Mouse (Mus musculus): ENCODE data around the gene Pgp. TPM values are rescaled to one million over a fixed set of nuclear protein-coding genes. Genes with fewer than 3 reads are reported as not detected.

Pgp gene
- 40.9 and 49.4 TPM in 2 replicates for polyA plus RNA-seq (2012)

DNA sequence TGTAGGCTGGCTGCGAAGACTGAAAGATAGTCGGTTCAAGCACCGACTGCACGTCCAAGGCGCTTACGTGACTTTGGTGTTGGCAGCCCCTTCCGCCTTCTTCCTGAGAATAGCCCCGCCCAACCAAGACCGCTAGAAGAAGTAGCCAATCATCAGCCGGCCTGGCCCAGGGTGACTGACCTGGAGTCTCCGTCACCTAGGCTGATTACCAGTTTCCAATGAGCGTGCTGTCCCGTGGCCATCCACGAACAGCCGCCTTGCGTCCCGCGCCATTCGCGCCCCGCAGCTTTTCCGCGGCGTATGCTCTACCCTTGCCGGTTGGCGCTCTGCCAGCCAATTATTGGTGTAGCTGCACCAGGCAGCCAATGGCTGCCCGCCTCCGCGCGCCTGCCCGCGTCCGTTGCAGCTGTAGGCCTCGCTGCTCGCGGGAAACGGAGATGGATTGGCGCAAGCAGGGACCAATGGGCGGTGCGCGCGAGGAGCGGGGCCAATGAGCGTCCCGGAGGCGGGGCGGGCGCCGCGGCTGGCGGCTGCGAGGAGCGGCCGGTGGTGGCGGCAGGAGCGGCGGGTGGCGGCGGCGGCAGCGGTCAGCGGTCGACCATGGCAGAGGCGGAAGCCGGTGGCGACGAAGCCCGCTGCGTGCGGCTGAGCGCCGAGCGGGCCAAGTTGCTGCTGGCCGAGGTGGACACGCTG is at the start of gene Pgp, which contains the start of gene E4f1:
TSS of gene Pgp (plus strand) at position 483 of the 693 bp plus-strand sequence.
TSS of gene E4f1 (minus strand) at position 404 of the 693 bp plus-strand sequence.

DNA sequence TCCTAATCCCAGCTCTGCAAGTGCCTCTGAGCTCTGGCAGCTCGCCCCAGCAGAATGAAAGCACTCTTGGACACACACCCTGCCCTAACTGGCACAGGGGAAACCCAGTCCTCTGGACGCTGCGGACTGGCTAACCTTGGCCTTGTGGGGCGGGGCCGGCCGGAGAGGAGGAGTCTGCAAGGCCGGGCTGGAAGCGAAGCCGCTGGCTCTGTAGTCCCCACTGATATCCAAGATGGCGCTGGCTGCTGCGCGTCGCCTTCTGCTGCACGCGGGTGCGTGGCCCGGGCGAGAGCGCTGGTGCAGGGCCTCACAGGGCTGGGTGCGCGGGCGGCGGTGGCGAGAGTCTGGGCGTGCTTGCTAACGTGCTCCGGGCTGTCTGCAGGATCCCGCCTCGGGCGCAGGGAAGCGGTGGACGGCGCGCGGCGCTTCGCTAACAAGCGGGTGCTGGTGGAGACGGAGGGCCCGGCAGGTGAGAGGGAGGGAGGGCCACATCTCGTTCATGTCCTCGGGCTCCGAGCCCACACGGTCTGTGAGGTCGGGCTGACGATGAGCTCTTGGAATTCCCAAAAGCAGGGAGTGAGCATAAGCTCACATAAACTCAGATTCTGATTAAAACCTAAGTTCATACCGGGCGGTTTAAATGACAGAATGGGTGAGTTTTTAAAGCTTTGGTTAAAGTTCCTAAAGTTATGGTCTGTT is 43.6 kb upstream of the Pgp start, which contains the start of gene Eci1:
TSS of gene Eci1 (plus strand) at position 171 of the 699 bp plus-strand sequence.

DNA sequence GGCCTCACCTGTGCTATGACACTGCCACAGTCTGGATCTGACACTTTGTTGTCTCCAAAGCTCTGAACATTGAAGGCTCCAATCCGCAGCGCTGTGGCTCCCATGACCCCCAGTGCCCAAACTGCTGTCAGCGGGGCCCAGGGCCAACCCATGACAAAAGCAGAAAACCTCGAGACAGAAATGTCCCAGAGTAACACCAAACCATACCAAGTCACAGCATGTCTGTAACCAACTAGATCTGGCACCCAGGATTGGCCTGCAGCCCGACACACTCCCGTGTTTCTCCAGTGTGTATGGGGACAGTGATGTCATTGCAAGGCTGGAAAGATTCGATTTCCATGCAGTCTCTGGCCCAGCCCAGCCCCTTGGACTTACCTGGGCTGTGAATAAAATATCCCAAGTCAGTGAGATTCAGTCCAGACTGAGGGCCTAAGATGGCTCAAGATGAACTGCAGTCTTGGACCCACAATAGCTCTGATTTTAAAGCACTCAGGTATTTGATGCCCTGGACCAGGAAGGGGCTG is 27.5 kb upstream of the Pgp start, which contains the start of gene Dnase1l2:
TSS of gene Dnase1l2 (minus strand) at position 474 of the 524 bp plus-strand sequence.

DNA sequence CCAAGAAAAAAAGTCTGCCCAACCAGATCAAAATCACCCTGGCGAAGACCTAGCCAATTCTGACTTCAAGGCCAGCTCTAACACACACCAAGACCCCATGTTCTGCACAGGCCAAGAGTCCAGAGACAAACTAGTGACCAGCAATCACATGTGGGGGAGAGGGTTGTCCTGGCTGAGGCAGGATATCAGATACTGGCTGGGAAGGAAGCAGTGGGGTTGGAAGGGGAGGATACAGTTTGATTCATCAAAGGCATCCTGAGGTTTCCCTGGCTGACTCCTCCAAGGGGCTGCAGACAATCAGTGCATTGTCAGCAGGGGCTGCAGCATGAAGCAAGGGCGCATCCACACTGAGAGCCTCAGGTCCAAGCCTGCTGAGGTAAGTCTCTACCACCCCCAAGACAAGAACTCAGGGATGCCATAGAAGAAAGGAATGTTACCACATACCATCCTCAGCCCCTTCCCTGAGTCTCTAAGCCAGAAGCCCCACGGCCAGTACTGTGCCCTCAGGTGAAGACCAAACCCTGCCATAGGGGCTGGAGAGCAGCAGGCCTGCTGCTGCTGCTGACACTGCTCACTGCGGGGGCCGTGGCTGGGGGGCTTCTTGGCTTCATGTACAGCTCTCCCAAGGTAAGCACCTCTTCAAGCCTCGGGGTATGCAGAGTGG is 3.6 kb downstream of the Pgp start, which contains the start of gene Bricd5:
TSS of gene Bricd5 (plus strand) at position 273 of the 664 bp plus-strand sequence.

DNA sequence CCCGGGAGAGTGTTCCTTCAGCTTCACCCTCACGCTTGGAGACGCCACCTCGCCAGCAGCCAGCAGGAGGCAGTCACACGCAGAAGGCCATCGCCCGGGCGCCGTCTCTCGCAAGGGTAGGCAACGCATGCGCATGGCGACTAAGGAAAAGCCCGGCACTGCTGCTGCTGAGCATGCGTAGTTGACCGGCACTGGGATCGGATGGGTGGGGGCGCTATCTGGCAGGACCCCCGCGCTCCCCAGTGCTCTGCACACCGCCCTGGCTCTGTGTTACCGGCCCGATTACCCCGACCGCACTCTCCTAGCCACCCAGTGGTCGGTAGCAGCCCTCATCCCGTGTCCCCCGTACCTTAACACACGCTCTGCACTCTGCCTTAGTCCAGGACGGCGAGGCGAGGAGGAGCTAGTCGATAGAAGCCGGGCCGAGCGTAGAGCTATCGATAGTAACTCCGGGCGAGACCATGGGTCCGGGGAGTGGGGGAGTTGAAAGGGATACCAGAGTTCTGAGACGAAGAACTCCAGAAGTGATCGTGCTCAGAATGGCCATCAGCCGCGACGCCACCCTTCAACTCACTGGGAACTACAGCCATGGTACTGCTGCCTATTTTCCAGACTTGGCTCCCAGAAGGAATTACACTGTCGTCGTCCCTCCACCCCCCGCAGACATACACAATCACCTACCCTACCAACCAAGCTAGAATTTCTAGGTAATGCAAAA is 8.6 kb downstream of the Pgp start, which contains the start of gene Mlst8:
TSS of gene Mlst8 (minus strand) at position 416 of the 718 bp plus-strand sequence.

DNA sequence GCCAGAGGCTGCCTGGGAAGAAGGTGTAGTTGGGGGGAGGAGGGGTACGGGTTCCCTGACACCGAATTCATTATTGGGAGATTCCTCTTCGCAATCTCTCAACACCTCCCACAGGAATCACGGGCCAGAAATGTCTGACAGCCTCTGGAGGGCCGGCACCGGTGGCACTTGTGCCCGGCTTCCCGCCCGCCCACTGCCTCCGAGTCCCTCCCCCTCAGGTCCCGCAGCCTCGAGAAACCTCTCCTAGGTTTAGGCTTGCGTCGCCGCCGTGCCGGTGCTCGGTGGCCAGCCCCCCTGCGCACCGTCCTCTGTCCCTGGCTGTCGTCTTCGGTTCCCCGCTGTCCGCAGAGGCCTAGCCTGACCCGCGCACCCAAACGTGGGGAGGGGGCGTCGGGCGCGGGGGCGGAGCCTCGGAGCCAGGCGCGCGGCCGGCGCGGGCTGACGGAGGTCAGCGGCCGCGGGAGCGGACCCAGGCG is 18.0 kb downstream of the Pgp start, which contains the start of gene Caskin1:
TSS of gene Caskin1 (plus strand) at position 416 of the 476 bp plus-strand sequence.

Other genes with a start within 250 kb of the Pgp start
- 19.0 and 19.6 TPM in 2 replicates for gene Tedc2, start 249.5 kb upstream of the Pgp start, polyA plus RNA-seq (2012)
- 12.6 and 17.9 TPM in 2 replicates for gene Ccnf, start 218.9 kb upstream of the Pgp start, polyA plus RNA-seq (2012)
- gene Abca17, start 119.3 kb upstream of the Pgp start, polyA plus RNA-seq (2012) = not detected in 2 replicates
- 17.2 and 20.4 TPM in 2 replicates for gene Abca3, start 118.4 kb upstream of the Pgp start, polyA plus RNA-seq (2012)
- gene Rnps1, start 55.8 kb upstream of the Pgp start, polyA plus RNA-seq (2012) = 380 and 417 TPM in 2 replicates
- gene Eci1, start 43.8 kb upstream of the Pgp start, polyA plus RNA-seq (2012) = 60.8 and 65.3 TPM in 2 replicates
- 0.14 and 0.30 TPM in 2 replicates for gene Dnase1l2, start 27.3 kb upstream of the Pgp start, polyA plus RNA-seq (2012)
- 22.1 and 25.5 TPM in 2 replicates for gene E4f1, start 79 bp upstream of the Pgp start, polyA plus RNA-seq (2012)
- 0.47 TPM in 1 of 2 replicates, not detected in the other for gene Bricd5, start 3.5 kb downstream of the Pgp start, polyA plus RNA-seq (2012)
- gene Mlst8, start 8.7 kb downstream of the Pgp start, polyA plus RNA-seq (2012) = 11.5 and 13.6 TPM in 2 replicates
- 0.09 TPM in 2 replicates for gene Caskin1, start 18.2 kb downstream of the Pgp start, polyA plus RNA-seq (2012)
- gene Traf7, start 57.5 kb downstream of the Pgp start, polyA plus RNA-seq (2012) = 245 and 258 TPM in 2 replicates
- gene Rab26, start 63.8 kb downstream of the Pgp start, polyA plus RNA-seq (2012) = 0.11 and 0.31 TPM in 2 replicates
- 8.2 and 11.0 TPM in 2 replicates for gene Pkd1, start 79.4 kb downstream of the Pgp start, polyA plus RNA-seq (2012)
- gene Tsc2, start 162.2 kb downstream of the Pgp start, polyA plus RNA-seq (2012) = 54.9 and 75.1 TPM in 2 replicates
- gene Nthl1, start 162.3 kb downstream of the Pgp start, polyA plus RNA-seq (2012) = 13.1 and 14.7 TPM in 2 replicates
- 6.3 and 8.8 TPM in 2 replicates for gene Slc9a3r2, start 179.9 kb downstream of the Pgp start, polyA plus RNA-seq (2012)
- gene Npw, start 188.1 kb downstream of the Pgp start, polyA plus RNA-seq (2012) = 1.1 and 1.8 TPM in 2 replicates
- gene Zfp598, start 199.3 kb downstream of the Pgp start, polyA plus RNA-seq (2012) = 115 and 133 TPM in 2 replicates
- gene Syngr3, start 219.6 kb downstream of the Pgp start, polyA plus RNA-seq (2012) = 0.09 and 0.17 TPM in 2 replicates
- 83.1 and 98.4 TPM in 2 replicates for gene Gfer, start 225.8 kb downstream of the Pgp start, polyA plus RNA-seq (2012)
- 1.4 and 1.9 TPM in 2 replicates for gene Noxo1, start 225.8 kb downstream of the Pgp start, polyA plus RNA-seq (2012)
- gene Tbl3, start 237.3 kb downstream of the Pgp start, polyA plus RNA-seq (2012) = 27.5 and 29.5 TPM in 2 replicates
- gene Rnf151, start 247.7 kb downstream of the Pgp start, polyA plus RNA-seq (2012) = 0.10 and 0.29 TPM in 2 replicates
- gene Rps2, start 247.7 kb downstream of the Pgp start, polyA plus RNA-seq (2012) = 3,004 and 3,175 TPM in 2 replicates